Mouse (Mus musculus) spleen, adult 2 months (tissue): ENCODE data around the gene Ric1. TPM values are rescaled to one million over a fixed set of nuclear protein-coding genes. Genes with fewer than 3 reads are reported as not detected.

Source experiments
- DNase-seq, 2 experiments: peaks; one replicate each; pipeline versions ENCODE4 v3.0.0 to v3.0.0-alpha.2; 2012 to 2021; ENCODE audit warnings: low spot score in 2 of 2, low read depth in 1 of 2
- H3K27ac ChIP-seq: fragments of 200-500 bp; 2 replicates; pipeline ENCODE4 v1.5.1; 2012; ENCODE audit warnings: low read length, inconsistent platforms; ENCODE audit not compliant: insufficient read depth
- H3K27me3 ChIP-seq: fragments of 200-500 bp; 2 replicates; pipeline ENCODE4 v1.6.1; 2012; ENCODE audit warnings: mild to moderate bottlenecking, moderate library complexity, low read length, inconsistent platforms; ENCODE audit not compliant: control insufficient read depth, insufficient read depth
- H3K36me3 ChIP-seq: fragments of 200-500 bp; 2 replicates; pipeline ENCODE4 v1.6.1; 2012; ENCODE audit warnings: mild to moderate bottlenecking, low read length, inconsistent platforms; ENCODE audit not compliant: control insufficient read depth, insufficient read depth
- H3K4me1 ChIP-seq: fragments of 200-500 bp; 2 replicates; pipeline ENCODE4 v1.6.1; 2011; ENCODE audit warnings: inconsistent platforms; ENCODE audit not compliant: control insufficient read depth, insufficient read depth, insufficient read length
- H3K4me3 ChIP-seq: fragments of 200-500 bp; 2 replicates; pipeline ENCODE4 v1.5.1; 2011; ENCODE audit warnings: mild to moderate bottlenecking, inconsistent platforms; ENCODE audit not compliant: insufficient read depth, insufficient read length; ENCODE audit errors: extremely low read depth
- CTCF ChIP-seq: fragments of 200-500 bp; IDR thresholded peaks from 2 replicates; pipeline ENCODE4 v1.5.1; 2011; ENCODE audit warnings: mild to moderate bottlenecking, inconsistent platforms; ENCODE audit not compliant: insufficient read depth, insufficient read length, insufficient replicate concordance; ENCODE audit errors: extremely low read depth
- POLR2A ChIP-seq: fragments of 200-500 bp; IDR thresholded peaks from 2 replicates; pipeline ENCODE4 v1.6.1; 2011; ENCODE audit warnings: low read depth, low read length, inconsistent platforms
- WGBS: fragments of 180-500 bp; shearing (Covaris S2); methylation state at CpG from one replicate; pipeline ENCODE4 v1.1.7; 2018; 5-methylcytosine and 5-hydroxymethylcytosine counted together
- polyA plus RNA-seq: library from polyadenylated mRNA; depleted of rRNA; stranded (reverse); fragments of >200 nt; gene quantifications from 2 replicates; pipeline ENCODE4 v1.2.3, GENCODE M21; 2012

The Ric1 gene
- polyA plus RNA-seq, 1 experiment = 6.7 TPM

DNA sequence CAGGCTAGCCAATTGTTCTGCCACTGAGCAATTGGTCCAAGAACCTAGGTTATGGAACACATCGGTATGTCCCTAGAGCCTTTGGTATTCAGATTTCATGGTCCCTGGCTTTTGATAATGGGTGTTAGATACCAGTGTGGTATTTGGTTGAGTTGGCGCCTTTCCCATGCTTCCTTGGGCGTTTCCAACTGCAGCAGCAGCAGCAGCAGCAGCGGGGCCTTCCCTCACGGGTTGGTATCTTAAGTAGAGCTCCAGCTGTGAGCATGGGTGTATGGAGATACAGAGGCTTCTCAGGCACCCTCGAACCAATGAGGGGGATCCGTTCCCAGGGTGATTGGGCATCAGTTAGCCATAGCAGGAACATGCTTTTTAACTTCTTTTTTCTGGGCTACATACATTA, 13.9 kb upstream of the Ric1 start:
- 72% methylated on average over 7 of the region's 7 CpGs for WGBS
- H3K4me3 ChIP-seq = no peak overlapping the region
- DNase-seq = no peak
- no peak for TF ChIP-seq POLR2A
- TF ChIP-seq CTCF = no peak
- H3K27me3 ChIP-seq = no peaks in the 10 kb centered on the region
- H3K4me1 ChIP-seq = peaks cover 6% of the 10 kb centered on the region
- no peak overlapping the region for H3K27ac ChIP-seq
- no peaks in the 10 kb centered on the region for H3K36me3 ChIP-seq

DNA sequence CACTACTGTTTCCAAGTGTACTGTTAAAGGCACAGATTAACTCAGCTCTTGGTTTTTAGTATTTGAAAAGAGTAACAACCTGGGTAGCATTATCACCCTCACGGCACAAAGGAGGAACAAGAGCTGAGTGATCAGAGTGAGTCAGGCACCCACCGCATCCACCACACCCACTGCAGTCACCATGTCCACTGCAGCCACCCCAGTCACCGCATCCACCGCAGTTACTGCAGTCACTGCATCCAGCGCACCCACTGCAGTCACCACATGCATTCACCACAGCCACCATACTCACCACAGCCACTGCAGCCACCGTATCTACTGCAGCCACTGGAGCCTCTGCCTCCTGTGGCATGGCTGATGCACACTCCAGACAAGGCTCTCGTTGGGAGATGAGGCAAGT, 12.2 kb upstream of the Ric1 start:
- WGBS = 88% methylated on average over 7 of the region's 7 CpGs
- TF ChIP-seq POLR2A (no peak), CTCF (no peak)

DNA sequence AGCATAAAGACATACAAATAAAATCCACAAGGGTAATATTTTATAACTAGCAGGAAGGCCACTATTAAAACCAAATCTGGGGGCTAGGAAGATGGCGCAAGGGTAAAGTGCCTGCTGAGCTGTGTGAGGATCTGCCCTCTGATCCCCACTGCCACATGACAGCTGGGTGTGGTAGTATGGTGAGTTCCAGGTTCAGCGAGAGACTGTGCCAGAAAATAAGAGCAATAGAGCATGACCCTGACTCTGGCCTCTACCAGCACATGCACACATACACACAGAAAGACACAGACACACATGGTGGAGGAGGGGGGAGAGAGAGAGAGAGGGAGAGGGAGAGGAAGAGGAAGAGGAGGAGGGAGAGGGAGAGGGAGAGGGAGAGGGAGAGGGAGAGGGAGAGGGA, 10.3 kb upstream of the Ric1 start:
- TF ChIP-seq POLR2A (no peak), CTCF (no peak)
- DNase-seq = no peak
- Histone ChIP-seq H3K4me3 (no peak overlapping the region), H3K36me3 (no peaks in the 10 kb centered on the region; the same call in 1 of the 2 replicates), H3K27me3 (no peaks in the 10 kb centered on the region), H3K4me1 (peaks cover 8% of the 10 kb centered on the region), H3K27ac (no peak overlapping the region)
- 56% methylated on average over 2 of the region's 2 CpGs for WGBS

More for the DNA sequence above, 12.2 kb upstream of the Ric1 start:
- no peaks in the 10 kb centered on the region for H3K27me3 ChIP-seq
- no peak overlapping the region for H3K27ac ChIP-seq
- H3K36me3 ChIP-seq = no peaks in the 10 kb centered on the region
- H3K4me3 ChIP-seq = no peak overlapping the region
- no peak for DNase-seq
- H3K4me1 ChIP-seq = peaks cover 8% of the 10 kb centered on the region

DNA sequence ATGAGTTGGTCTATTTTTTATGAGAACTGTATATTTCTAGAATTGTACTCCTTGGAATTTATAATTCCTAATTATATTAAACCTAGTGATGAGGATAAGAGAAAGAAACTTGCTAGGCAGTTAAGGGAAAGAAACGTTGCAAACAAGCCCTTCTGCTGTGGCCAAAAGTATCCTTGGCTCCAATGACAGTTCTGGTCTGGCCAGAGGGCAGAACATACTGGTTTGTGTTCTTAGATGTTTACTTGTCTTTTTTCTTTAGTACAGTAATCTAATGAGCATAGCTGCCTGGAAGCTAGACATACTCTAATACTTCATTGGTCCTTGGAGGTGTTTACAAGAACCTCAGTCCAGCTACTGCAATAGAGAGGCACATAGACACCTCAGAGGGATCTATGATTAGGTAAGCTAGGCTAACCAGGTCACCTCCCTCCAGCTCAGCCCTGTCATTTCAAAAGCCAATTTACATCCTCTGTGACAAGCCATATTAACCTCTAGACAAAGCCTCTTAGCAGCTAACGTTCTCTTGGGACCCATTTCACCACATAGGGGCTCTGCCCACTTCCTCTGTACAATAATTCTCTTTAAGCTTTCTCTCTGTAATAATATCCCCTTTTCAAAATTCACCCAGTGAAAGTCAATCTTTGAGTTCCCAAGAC, 8.8 kb upstream of the Ric1 start:
- Histone ChIP-seq H3K36me3 (no peaks in the 10 kb centered on the region; the same call in 1 of the 2 replicates), H3K4me3 (no peak overlapping the region), H3K27ac (no peak overlapping the region), H3K27me3 (no peaks in the 10 kb centered on the region), H3K4me1 (peaks cover 8% of the 10 kb centered on the region)
- no peak for DNase-seq
- TF ChIP-seq CTCF (no peak), POLR2A (no peak)
- WGBS = 39% methylated on average over 2 of the region's 2 CpGs

DNA sequence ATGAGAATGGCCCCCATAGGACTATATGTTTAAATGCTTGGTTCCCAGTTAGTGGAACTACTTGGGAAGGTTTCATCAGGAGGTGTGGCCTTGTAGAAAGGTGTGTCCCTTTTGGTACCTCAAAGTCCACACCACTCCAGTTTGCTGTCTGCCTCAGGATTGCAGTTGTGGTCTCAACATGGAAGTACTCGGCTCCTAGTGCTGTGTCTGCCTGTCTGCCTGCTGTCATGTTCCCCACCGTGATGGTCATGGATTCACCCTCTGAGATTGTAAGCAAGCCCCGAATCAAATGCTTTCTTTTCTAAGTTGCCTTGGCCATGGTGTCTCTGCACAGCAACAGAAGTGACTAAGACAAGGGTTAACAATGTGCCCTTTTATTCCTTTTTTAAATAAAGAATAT, 8.0 kb upstream of the Ric1 start:
- Histone ChIP-seq H3K4me3 (no peak overlapping the region), H3K27ac (no peak overlapping the region), H3K27me3 (no peaks in the 10 kb centered on the region), H3K36me3 (no peaks in the 10 kb centered on the region; the same call in 1 of the 2 replicates), H3K4me1 (peaks cover 8% of the 10 kb centered on the region)
- DNase-seq = no peak
- WGBS = 93% methylated on average over 3 of the region's 3 CpGs
- TF ChIP-seq POLR2A (no peak), CTCF (no peak)

DNA sequence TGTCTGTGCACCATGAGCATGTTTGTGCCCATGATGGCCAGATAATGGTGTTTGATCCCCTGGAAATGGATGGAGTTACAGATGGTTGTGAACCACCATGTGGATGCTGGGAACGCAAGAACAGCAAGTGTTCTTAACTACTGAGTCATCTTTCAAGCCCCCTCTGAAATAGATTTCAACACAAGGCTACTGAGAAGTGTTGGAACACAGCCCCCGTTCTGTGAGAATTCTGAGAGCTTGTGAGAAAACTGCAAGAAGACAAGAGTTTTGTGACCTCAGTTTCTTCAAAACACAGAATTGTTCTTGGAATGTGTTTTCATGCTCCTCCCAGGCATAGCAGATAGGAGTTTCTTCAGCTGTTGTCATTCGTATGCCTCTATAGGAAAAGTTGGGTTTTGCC, 6.7 kb upstream of the Ric1 start:
- 93% methylated on average over 3 of the region's 3 CpGs for WGBS
- H3K4me1 ChIP-seq = peaks cover 8% of the 10 kb centered on the region
- H3K4me3 ChIP-seq = no peak overlapping the region
- no peak overlapping the region for H3K27ac ChIP-seq
- H3K27me3 ChIP-seq = no peaks in the 10 kb centered on the region
- DNase-seq = no peak
- no peaks in the 10 kb centered on the region; the same call in 1 of the 2 replicates for H3K36me3 ChIP-seq
- no peak for TF ChIP-seq POLR2A
- TF ChIP-seq CTCF = no peak

DNA sequence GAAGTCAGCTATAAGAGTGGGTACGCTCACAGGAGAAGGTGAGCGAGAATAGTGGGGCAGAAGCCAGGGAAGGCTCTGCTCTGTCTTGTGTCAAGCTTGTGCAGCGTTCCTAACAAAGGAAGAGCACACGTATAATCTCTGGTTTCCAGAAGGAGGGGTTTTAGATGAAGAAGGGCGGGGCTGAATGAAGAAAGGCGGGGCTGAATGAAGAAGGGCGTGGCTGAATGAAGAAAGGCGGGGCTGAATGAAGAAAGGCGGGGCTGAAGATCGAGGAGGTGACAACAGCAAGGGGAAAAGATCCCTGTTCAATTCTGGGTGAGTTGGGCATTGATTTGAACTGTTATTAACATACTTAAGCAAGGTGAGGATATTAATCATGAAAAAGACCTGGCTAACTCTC, 6.1 kb upstream of the Ric1 start:
- no peaks in the 10 kb centered on the region for H3K27me3 ChIP-seq
- no peak overlapping the region for H3K4me3 ChIP-seq
- no peak for DNase-seq
- no peaks in the 10 kb centered on the region; the same call in 1 of the 2 replicates for H3K36me3 ChIP-seq
- TF ChIP-seq POLR2A (no peak), CTCF (no peak)
- peaks cover 8% of the 10 kb centered on the region for H3K4me1 ChIP-seq
- no peak overlapping the region for H3K27ac ChIP-seq
- WGBS = 93% methylated on average over 10 of the region's 10 CpGs
